Mouse (Mus musculus): ENCODE measurements around the gene Sh3rf3.

The Sh3rf3 gene

GRCm38 (mm10) chr10:58837504-58837903 is 24.3 kb downstream of the Sh3rf3 start:
- Histone ChIP-seq H3K4me1 (replicated peaks; ENCODE audit: low read depth, low read length) (no peaks in the 10 kb centered on the region), H3K27me3 (ENCODE audit: insufficient read depth, low read length) (no peaks in the 10 kb centered on the region), H3K36me3 (ENCODE audit: insufficient read depth, low read length) (no peaks in the 10 kb centered on the region), H3K4me3 (replicated peaks; ENCODE audit: low read length) (no peak overlapping the region), H3K9me3 (ENCODE audit: low read length) (no peaks in the 10 kb centered on the region)
- TF ChIP-seq POU5F1 (IDR thresholded peaks at IDR 0.05; ENCODE audit: borderline replicate concordance, low read length): no peak
- TF ChIP-seq CTCF (conservative IDR thresholded peaks at IDR 0.05; ENCODE audit: low read length): no peak
- no peak for TF ChIP-seq NANOG (IDR thresholded peaks at IDR 0.05; ENCODE audit: borderline replicate concordance, low read length)

GRCm38 (mm10) chr10:58841945-58842344 is 28.8 kb downstream of the Sh3rf3 start:
- TF ChIP-seq POU5F1 (IDR thresholded peaks at IDR 0.05; ENCODE audit: borderline replicate concordance, low read length) (no peak), CTCF (conservative IDR thresholded peaks at IDR 0.05; ENCODE audit: low read length) (no peak), NANOG (IDR thresholded peaks at IDR 0.05; ENCODE audit: borderline replicate concordance, low read length) (no peak)

GRCm38 (mm10) chr10:58843100-58843499 is 29.9 kb downstream of the Sh3rf3 start:
- no peaks in the 10 kb centered on the region for H3K9me3 ChIP-seq (ENCODE audit: low read length)
- TF ChIP-seq CTCF (conservative IDR thresholded peaks at IDR 0.05; ENCODE audit: low read length) (no peak), POU5F1 (IDR thresholded peaks at IDR 0.05; ENCODE audit: borderline replicate concordance, low read length) (no peak), NANOG (IDR thresholded peaks at IDR 0.05; ENCODE audit: borderline replicate concordance, low read length) (no peak)
- no peaks in the 10 kb centered on the region for H3K36me3 ChIP-seq (ENCODE audit: insufficient read depth, low read length)
- H3K4me1 ChIP-seq (replicated peaks; ENCODE audit: low read depth, low read length): no peaks in the 10 kb centered on the region
- no peak overlapping the region for H3K4me3 ChIP-seq (replicated peaks; ENCODE audit: low read length)
- no peaks in the 10 kb centered on the region for H3K27me3 ChIP-seq (ENCODE audit: insufficient read depth, low read length)

More at GRCm38 (mm10) chr10:58841945-58842344, 28.8 kb downstream of the Sh3rf3 start:
- Histone ChIP-seq H3K27me3 (ENCODE audit: insufficient read depth, low read length) (no peaks in the 10 kb centered on the region), H3K9me3 (ENCODE audit: low read length) (no peaks in the 10 kb centered on the region), H3K4me3 (replicated peaks; ENCODE audit: low read length) (no peak overlapping the region), H3K4me1 (replicated peaks; ENCODE audit: low read depth, low read length) (no peaks in the 10 kb centered on the region), H3K36me3 (ENCODE audit: insufficient read depth, low read length) (no peaks in the 10 kb centered on the region)

GRCm38 (mm10) chr10:58848127-58848526 is 35.0 kb downstream of the Sh3rf3 start:
- Histone ChIP-seq H3K9me3 (ENCODE audit: low read length) (no peaks in the 10 kb centered on the region), H3K36me3 (ENCODE audit: insufficient read depth, low read length) (no peaks in the 10 kb centered on the region), H3K27me3 (ENCODE audit: insufficient read depth, low read length) (no peaks in the 10 kb centered on the region), H3K4me3 (replicated peaks; ENCODE audit: low read length) (no peak overlapping the region), H3K4me1 (replicated peaks; ENCODE audit: low read depth, low read length) (no peaks in the 10 kb centered on the region)
- TF ChIP-seq NANOG (IDR thresholded peaks at IDR 0.05; ENCODE audit: borderline replicate concordance, low read length) (no peak), POU5F1 (IDR thresholded peaks at IDR 0.05; ENCODE audit: borderline replicate concordance, low read length) (no peak), CTCF (conservative IDR thresholded peaks at IDR 0.05; ENCODE audit: low read length) (no peak)

GRCm38 (mm10) chr10:58848536-58848935 is 35.4 kb downstream of the Sh3rf3 start:
- Histone ChIP-seq H3K4me3 (replicated peaks; ENCODE audit: low read length) (no peak overlapping the region), H3K27me3 (ENCODE audit: insufficient read depth, low read length) (no peaks in the 10 kb centered on the region), H3K4me1 (replicated peaks; ENCODE audit: low read depth, low read length) (peaks cover 2% of the 10 kb centered on the region), H3K9me3 (ENCODE audit: low read length) (no peaks in the 10 kb centered on the region), H3K36me3 (ENCODE audit: insufficient read depth, low read length) (no peaks in the 10 kb centered on the region)
- TF ChIP-seq CTCF (conservative IDR thresholded peaks at IDR 0.05; ENCODE audit: low read length) (no peak), POU5F1 (IDR thresholded peaks at IDR 0.05; ENCODE audit: borderline replicate concordance, low read length) (no peak)

GRCm38 (mm10) chr10:58854548-58855198 is 41.5 kb downstream of the Sh3rf3 start:
- H3K9me3 ChIP-seq (ENCODE audit: low read length): no peaks in the 10 kb centered on the region
- H3K4me3 ChIP-seq (replicated peaks; ENCODE audit: low read length): no peak overlapping the region
- H3K4me1 ChIP-seq (replicated peaks; ENCODE audit: low read depth, low read length): peaks cover 10% of the 10 kb centered on the region
- TF ChIP-seq CTCF (conservative IDR thresholded peaks at IDR 0.05; ENCODE audit: low read length) (no peak), NANOG (IDR thresholded peaks at IDR 0.05; ENCODE audit: borderline replicate concordance, low read length) (no peak), POU5F1 (IDR thresholded peaks at IDR 0.05; ENCODE audit: borderline replicate concordance, low read length) (no peak)
- no peaks in the 10 kb centered on the region for H3K27me3 ChIP-seq (ENCODE audit: insufficient read depth, low read length)
- no peaks in the 10 kb centered on the region for H3K36me3 ChIP-seq (ENCODE audit: insufficient read depth, low read length)

- TF ChIP-seq NANOG (IDR thresholded peaks at IDR 0.05; ENCODE audit: borderline replicate concordance, low read length) (no peak), CTCF (conservative IDR thresholded peaks at IDR 0.05; ENCODE audit: low read length) (no peak), POU5F1 (IDR thresholded peaks at IDR 0.05; ENCODE audit: borderline replicate concordance, low read length) (no peak)
- H3K4me3 ChIP-seq (replicated peaks; ENCODE audit: low read length): no peak overlapping the region
- peaks cover 10% of the 10 kb centered on the region for H3K4me1 ChIP-seq (replicated peaks; ENCODE audit: low read depth, low read length)
- no peaks in the 10 kb centered on the region for H3K36me3 ChIP-seq (ENCODE audit: insufficient read depth, low read length)
- no peaks in the 10 kb centered on the region for H3K9me3 ChIP-seq (ENCODE audit: low read length)
- no peaks in the 10 kb centered on the region for H3K27me3 ChIP-seq (ENCODE audit: insufficient read depth, low read length)
These were observed 42.1 kb downstream of the Sh3rf3 start for GRCm38 (mm10) chr10:58855199-58855751.

- Histone ChIP-seq H3K36me3 (ENCODE audit: insufficient read depth, low read length) (no peaks in the 10 kb centered on the region), H3K9me3 (ENCODE audit: low read length) (no peaks in the 10 kb centered on the region), H3K4me3 (replicated peaks; ENCODE audit: low read length) (no peak overlapping the region), H3K4me1 (replicated peaks; ENCODE audit: low read depth, low read length) (peaks cover 10% of the 10 kb centered on the region), H3K27me3 (ENCODE audit: insufficient read depth, low read length) (no peaks in the 10 kb centered on the region)
- TF ChIP-seq CTCF (conservative IDR thresholded peaks at IDR 0.05; ENCODE audit: low read length): no peak
These were observed 42.7 kb downstream of the Sh3rf3 start for GRCm38 (mm10) chr10:58855814-58856213.

GRCm38 (mm10) chr10:58856742-58857141 is 43.6 kb downstream of the Sh3rf3 start:
- no peak overlapping the region for H3K4me3 ChIP-seq (replicated peaks; ENCODE audit: low read length)
- TF ChIP-seq POU5F1 (IDR thresholded peaks at IDR 0.05; ENCODE audit: borderline replicate concordance, low read length) (no peak), NANOG (IDR thresholded peaks at IDR 0.05; ENCODE audit: borderline replicate concordance, low read length) (no peak), CTCF (conservative IDR thresholded peaks at IDR 0.05; ENCODE audit: low read length) (no peak)
- no peaks in the 10 kb centered on the region for H3K27me3 ChIP-seq (ENCODE audit: insufficient read depth, low read length)
- H3K9me3 ChIP-seq (ENCODE audit: low read length): no peaks in the 10 kb centered on the region
- no peaks in the 10 kb centered on the region for H3K36me3 ChIP-seq (ENCODE audit: insufficient read depth, low read length)
- peaks cover 10% of the 10 kb centered on the region for H3K4me1 ChIP-seq (replicated peaks; ENCODE audit: low read depth, low read length)

All from E14TG2a.4 (cell line).